Mouse (Mus musculus) ES-E14 (cell line): ENCODE results near the gene Naa15. TPM values are rescaled to one million over a fixed set of nuclear protein-coding genes. Genes with fewer than 3 reads are reported as not detected.
A peak's percentile ranks its signal among the peaks of the same experiment; 100 is the strongest.

ENCODE experiments used
- DNase-seq: peaks from one replicate; pipeline ENCODE4 v3.0.0-alpha.2; 2013; ENCODE audit warnings: low read depth, low spot score
- H3K27ac ChIP-seq: 2 replicates; pipeline ENCODE4 v1.5.1; 2012; ENCODE audit warnings: low read depth, mild to moderate bottlenecking, low read length, moderate library complexity, mixed read lengths; ENCODE audit not compliant: poor library complexity, insufficient read depth, severe bottlenecking
- H3K36me3 ChIP-seq: 2 replicates; pipeline ENCODE4 v1.6.1; 2012; ENCODE audit warnings: mild to moderate bottlenecking, low read length, moderate library complexity, mixed read lengths; ENCODE audit not compliant: control insufficient read depth, poor library complexity, insufficient read depth, severe bottlenecking
- H3K4me1 ChIP-seq, 2 experiments: fragments of 150-350 bp in 1 of 2; sonication (generic) in 1 of 2; 2 replicates each; pipeline ENCODE4 v1.6.1; 2012; ENCODE audit warnings: low read length in 2 of 2, mild to moderate bottlenecking in 1 of 2, mixed read lengths in 1 of 2; ENCODE audit not compliant: control insufficient read depth in 2 of 2, insufficient read depth in 2 of 2, poor library complexity in 1 of 2
- H3K4me3 ChIP-seq, 2 experiments: fragments of 150-350 bp in 1 of 2; sonication (generic) in 1 of 2; 2 replicates each; pipeline ENCODE4 v1.5.1; 2012; ENCODE audit warnings: low read length in 2 of 2, low read depth in 1 of 2, mild to moderate bottlenecking in 1 of 2, mixed read lengths in 1 of 2; ENCODE audit not compliant: insufficient read depth in 1 of 2, poor library complexity in 1 of 2, severe bottlenecking in 1 of 2
- H3K9ac ChIP-seq: 2 replicates; pipeline ENCODE4 v1.6.1; 2012; ENCODE audit warnings: low read depth, mild to moderate bottlenecking, low read length, mixed read lengths; ENCODE audit not compliant: poor library complexity, insufficient read depth, severe bottlenecking
- H3K9me3 ChIP-seq: fragments of 150-350 bp; sonication (generic); 2 replicates; pipeline ENCODE4 v1.6.1; 2012; ENCODE audit warnings: low read depth, mild to moderate bottlenecking, low read length; ENCODE audit not compliant: control insufficient read depth, insufficient read depth
- CHD2 ChIP-seq: IDR thresholded peaks from 2 replicates; pipeline ENCODE4 v1.6.1; 2014; ENCODE audit warnings: mild to moderate bottlenecking, low read depth, low read length, inconsistent platforms
- HCFC1 ChIP-seq: IDR thresholded peaks from 2 replicates; pipeline ENCODE4 v1.6.1; 2012; ENCODE audit warnings: low read length, inconsistent platforms, borderline replicate concordance; ENCODE audit not compliant: insufficient read depth
- MAFK ChIP-seq: IDR thresholded peaks from 2 replicates; pipeline ENCODE4 v1.6.1; 2014; ENCODE audit warnings: mild to moderate bottlenecking, low read depth, low read length, inconsistent platforms; ENCODE audit not compliant: insufficient read depth
- ZC3H11A ChIP-seq: IDR thresholded peaks from 2 replicates; pipeline ENCODE4 v1.6.1; 2012; ENCODE audit warnings: low read depth, mild to moderate bottlenecking, inconsistent platforms, low read length, borderline replicate concordance
- ZNF384 ChIP-seq: IDR thresholded peaks from 2 replicates; pipeline ENCODE4 v1.6.1; 2012; ENCODE audit warnings: low read depth, low read length, inconsistent platforms
- in situ Hi-C, 2 experiments: fragments of 600-800 bp; cut with MboI; formaldehyde crosslinking; loops; one replicate each; pipeline ENCODE4 v1.15.1; 2025; ENCODE audit warnings: low sequenced_read_pairs in 2 of 2, inconsistent platforms in 1 of 2; ENCODE audit not compliant: unreplicated experiment in 2 of 2
- total RNA-seq: library from RNA; depleted of rRNA; stranded (reverse); fragments of 300-350 nt; gene quantifications from 2 replicates; pipeline ENCODE4 v1.2.3, GENCODE M21; 2012

The Naa15 gene
- total RNA-seq, 1 experiment: 53.4 TPM

DNA sequence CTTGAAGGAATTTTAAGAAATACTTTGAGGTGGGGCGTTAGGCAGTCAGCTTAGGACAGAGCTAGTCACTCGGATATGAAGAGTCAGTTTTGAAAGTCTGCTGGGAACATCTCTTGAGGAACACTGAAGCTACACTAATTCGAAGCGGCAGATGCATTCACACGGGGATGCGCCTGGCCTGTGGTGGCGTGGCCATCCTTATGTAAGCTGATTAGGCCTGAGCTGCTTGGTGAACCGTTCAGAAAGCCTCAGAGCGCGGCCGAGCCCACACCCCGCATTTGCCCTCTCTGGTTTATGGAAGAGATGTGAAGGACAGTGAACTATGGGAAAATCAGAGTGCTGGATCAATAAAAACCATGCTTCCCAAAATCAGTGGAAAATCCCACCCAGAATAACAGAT is 31.5 kb upstream of the Naa15 start:
- Histone ChIP-seq H3K9ac (no peak overlapping the region), H3K4me3 (no peak overlapping the region), H3K9me3 (no peaks in the 10 kb centered on the region), H3K4me1 (peaks cover 0 to 7% of the 10 kb centered on the region in 2 experiments; a peak in 1 of 4 replicates), H3K36me3 (no peaks in the 10 kb centered on the region), H3K27ac (no peak overlapping the region)
- in situ Hi-C loops: no loop called here
- no peak for TF ChIP-seq CHD2
- no peak for DNase-seq

GRCm38 (mm10) chr3:51386441-51387133 is 28.4 kb upstream of the Naa15 start:
- Histone ChIP-seq H3K36me3 (no peaks in the 10 kb centered on the region), H3K9me3 (no peaks in the 10 kb centered on the region), H3K27ac (no peak overlapping the region), H3K4me1 (peaks cover 0 to 7% of the 10 kb centered on the region in 2 experiments; a peak in 1 of 4 replicates), H3K4me3 (no peak overlapping the region), H3K9ac (no peak overlapping the region; the same call in 1 of the 2 replicates)
- DNase-seq: no peak
- in situ Hi-C loops: no loop called here
- no peak for TF ChIP-seq CHD2
- no peak for TF ChIP-seq MAFK
- TF ChIP-seq HCFC1: no peak
- no peak for TF ChIP-seq ZNF384
- no peak for TF ChIP-seq ZC3H11A

- H3K36me3 ChIP-seq: no peaks in the 10 kb centered on the region
- TF ChIP-seq CHD2 (no peak), ZNF384 (no peak), MAFK (no peak), ZC3H11A (no peak), HCFC1 (no peak)
- H3K4me1 ChIP-seq: peaks cover 0 to 7% of the 10 kb centered on the region in 2 experiments; a peak in 1 of 4 replicates
- H3K4me3 ChIP-seq: no peak overlapping the region
- no peak overlapping the region for H3K9ac ChIP-seq
- DNase-seq: no peak
- no peaks in the 10 kb centered on the region for H3K9me3 ChIP-seq
- no peak overlapping the region for H3K27ac ChIP-seq
- in situ Hi-C loops: no loop called here
Observed at GRCm38 (mm10) chr3:51387134-51387451, 27.9 kb upstream of the Naa15 start.

DNA sequence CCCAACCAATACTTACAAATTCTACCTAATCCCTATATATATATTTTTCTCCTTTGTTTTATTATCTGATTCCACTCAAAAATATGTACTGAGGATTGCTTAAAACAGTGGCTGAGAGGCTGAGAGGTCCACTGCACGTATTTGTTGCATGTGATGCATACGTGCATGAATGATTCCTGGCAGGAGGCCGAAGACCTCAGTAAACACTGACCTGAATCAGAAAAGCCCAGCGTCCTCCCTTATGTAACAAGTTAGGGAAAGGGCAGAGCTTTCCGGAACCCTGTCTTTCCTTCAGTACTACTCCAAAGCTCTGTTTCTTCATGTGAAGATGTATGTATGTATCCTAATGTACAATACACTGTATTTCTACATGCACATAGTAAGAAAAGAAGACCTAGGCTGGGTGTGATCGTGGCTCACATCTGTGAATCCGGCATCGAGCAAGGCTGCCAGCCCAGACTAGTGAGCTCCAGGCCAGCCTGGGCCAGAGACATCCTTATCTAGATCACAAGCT is 27.0 kb upstream of the Naa15 start:
- in situ Hi-C loops: no loop called here
- H3K4me1 ChIP-seq: peaks cover 0 to 7% of the 10 kb centered on the region in 2 experiments; a peak in 1 of 4 replicates
- H3K9me3 ChIP-seq: no peaks in the 10 kb centered on the region
- no peak overlapping the region for H3K27ac ChIP-seq
- H3K9ac ChIP-seq: no peak overlapping the region
- H3K4me3 ChIP-seq: no peak overlapping the region
- H3K36me3 ChIP-seq: no peaks in the 10 kb centered on the region
- TF ChIP-seq ZC3H11A: no peak
- no peak for TF ChIP-seq ZNF384
- no peak for TF ChIP-seq HCFC1
- no peak for DNase-seq

DNA sequence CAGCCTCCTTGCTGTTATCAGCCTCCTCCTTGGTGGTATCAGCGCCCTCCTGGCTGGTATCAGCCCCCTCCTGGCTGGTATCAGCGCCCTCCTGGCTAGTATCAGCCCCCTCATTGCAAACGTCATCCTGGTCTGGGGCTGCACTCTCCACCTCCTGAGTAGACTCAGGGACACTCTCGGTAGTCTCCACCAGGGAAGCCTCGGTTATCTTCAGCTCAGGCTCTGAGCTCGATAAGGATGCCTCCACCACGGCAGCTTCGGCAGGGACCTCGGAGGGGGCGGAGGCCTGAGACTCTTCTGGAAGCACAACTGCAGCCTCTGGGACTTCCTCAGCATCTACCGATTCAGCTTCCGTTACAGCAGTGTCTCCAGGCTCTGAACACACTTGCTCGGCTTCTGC is 26.0 kb upstream of the Naa15 start:
- H3K9ac ChIP-seq: no peak overlapping the region; the same call in 1 of the 2 replicates
- no peak for TF ChIP-seq MAFK
- no peak for TF ChIP-seq HCFC1
- TF ChIP-seq ZC3H11A: no peak
- TF ChIP-seq ZNF384: no peak
- no peak for TF ChIP-seq CHD2
- H3K9me3 ChIP-seq: no peaks in the 10 kb centered on the region
- in situ Hi-C loops: no loop called here
- no peaks in the 10 kb centered on the region for H3K36me3 ChIP-seq
- DNase-seq: no peak
- H3K27ac ChIP-seq: no peak overlapping the region
- 0 out of 4 replicates have a peak overlapping the region, but pooled peaks of 1 of the 2 experiments have one; percentile 22 for H3K4me3 ChIP-seq
- peaks cover 0 to 7% of the 10 kb centered on the region in 2 experiments; a peak in 1 of 4 replicates for H3K4me1 ChIP-seq
